Mouse (Mus musculus) spleen, adult 18-20 months (tissue): ENCODE measurements at regions not wholly inside any gene's neighbourhood (a gene's known extent, or its start where the extent isn't known, plus 50 kb on each side); places are given as distances from the start of the nearest gene placed in this dataset.

ENCODE experiments used
- DNase-seq, 2 experiments: peaks; one replicate each; pipeline ENCODE4 v3.0.0; 2022; ENCODE audit warnings: mixed read lengths in 2 of 2

DNA sequence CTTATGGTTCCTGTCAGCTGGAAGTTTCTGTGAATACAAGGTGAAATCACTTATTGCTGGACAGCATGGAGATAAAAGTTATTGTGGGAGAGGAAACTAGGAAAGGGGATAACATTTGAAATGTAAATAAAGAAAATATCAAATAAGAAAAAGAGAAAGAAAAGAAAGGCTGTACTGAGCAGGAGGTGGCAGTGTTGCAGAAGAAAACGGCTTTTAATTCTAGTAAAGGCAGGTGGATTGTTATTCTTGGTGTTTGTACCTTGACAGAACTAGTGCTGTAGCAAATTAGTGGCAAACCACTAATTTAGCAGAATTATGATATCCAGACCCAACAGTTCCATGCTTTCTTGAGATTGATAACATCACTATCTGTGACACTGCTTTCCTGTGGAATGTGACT, 52.6 kb downstream of the Gm10358 start:
- DNase-seq: no peak

DNA sequence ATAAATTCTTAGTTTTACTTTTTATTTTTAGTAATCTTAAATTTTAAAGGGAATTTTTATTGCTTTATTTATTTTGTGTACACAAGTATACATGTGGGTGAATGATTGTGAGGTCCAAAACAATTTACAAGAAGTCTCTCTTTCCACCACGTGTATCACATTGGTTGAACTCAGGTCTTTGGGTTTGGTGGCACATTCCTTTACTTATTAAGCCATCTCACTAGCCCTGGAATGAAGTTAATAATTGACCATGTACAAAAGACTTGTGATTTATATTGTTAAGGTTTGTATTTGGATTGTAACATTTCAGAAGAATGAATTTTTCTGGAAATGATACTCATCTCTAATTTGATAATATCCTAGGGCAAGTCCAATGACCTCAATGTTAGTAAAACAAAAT, 56.2 kb downstream of the Gm10358 start:
- DNase-seq: no peak

DNA sequence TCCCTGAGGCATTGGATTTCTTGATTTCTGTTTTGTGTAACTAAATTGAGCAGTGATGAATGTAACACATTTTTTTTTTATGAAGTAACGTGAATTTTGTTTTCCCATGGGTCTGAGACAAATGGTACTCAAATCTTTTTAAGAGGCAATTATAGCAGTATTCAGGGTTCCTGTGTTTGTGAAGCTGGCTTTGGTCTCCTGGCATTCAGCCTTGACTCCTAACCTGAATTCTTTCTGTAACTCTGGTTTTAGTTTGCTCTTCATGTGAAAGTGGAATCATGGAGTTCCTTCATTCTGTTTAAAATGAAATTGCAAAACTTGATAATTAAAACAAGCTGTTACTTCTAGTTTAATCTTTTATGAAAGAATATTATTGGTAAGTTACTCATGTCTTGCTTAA, 58.3 kb downstream of the Gm10358 start:
- DNase-seq: no peak

DNA sequence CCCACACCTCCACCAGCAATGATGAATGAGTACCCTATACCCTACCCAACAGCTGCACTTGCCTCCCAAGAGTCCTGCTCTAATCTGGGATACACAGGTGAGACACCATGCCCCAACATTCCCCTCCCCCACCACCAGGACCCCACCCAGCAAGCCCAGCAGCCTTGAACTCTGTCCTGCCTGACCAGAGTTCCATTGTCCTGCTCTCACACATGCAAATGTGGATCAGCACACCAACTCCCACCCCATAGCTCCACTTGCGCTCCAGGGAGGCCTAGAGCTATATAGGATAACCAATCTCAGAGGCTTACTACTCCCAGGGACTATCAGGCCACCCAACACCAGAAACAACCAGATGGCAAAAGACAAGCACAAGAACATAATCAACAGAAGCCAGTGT, 85.8 kb downstream of the Gm10358 start:
- DNase-seq: no peak

DNA sequence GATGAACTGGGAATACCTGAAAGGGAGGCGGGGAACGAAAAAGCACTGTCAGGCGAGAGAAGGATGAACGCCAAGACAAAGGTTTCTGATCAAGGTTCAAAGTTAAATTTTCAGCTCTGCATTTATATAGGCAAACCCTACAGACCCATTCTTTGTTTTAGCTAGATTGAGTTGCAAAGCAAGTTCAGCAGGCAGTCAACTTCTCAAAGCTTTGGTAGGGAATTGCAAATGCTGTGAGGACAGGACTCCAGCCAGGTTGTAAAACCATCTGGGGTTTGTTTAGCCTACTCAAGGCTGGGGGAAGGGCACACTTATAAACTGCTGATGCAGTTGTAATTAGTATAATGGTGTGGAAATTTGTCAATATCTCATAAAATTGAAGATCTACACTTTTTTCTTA, 87.9 kb downstream of the Gm10358 start:
- DNase-seq: no peak

DNA sequence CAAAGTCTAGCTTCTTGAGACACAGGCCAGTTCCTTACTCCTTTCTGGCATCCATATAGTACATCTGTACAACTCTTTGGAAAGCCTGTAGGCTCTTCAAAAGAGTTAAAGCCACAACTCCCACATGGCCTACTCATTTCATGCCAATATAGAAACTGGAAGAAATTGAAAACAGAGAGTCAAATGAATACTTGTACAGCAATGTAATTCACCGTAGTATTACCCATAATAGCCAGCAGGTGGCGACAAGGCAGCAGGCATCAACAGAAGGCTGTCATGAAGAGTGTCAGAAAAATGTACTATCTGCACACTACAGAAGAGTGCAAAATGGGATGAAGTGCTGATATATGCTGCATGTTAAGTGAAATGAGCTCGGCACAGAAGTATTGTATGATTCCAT, 90.5 kb downstream of the Gm10358 start:
- DNase-seq: peak in 1 of 2 experiments; percentile 4

DNA sequence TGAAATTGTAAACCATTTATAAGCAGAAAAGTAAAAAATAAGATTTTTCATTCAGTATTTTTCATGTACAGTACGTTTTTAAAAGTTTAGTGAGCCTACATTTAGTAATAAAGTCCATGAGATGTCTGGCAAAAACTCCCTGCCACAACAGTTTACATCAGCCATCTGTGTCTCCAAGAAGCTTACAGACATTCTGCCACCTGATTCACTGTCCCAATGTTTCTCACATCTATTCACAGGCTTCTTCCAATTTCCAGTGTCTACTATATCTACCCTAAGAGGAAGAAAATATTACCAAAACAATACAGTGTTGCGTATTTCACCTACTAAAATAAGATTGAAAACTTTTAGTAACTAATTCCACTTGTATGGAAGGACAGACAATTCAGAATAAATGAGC, 95.7 kb downstream of the Rasd2 start:
- DNase-seq: no peak

DNA sequence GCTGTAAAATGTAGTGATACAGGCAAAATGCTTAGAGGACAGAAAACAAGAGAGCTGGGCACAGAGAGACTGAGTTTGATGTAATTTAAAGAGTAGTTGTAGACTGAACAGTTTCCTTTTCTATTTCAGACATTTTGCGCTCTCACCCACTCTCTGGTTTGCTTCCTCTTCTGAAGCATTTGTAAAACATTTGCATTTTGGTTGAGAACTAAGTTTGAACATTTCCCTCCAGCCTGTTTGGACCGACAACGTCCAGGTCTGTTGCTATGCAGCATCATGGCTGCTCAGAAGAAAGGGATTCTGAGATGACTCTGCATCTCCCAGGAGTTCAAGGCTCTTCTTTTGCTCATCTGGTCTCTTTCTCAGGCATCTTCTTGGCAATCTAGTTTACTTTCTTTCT, 78.2 kb downstream of the Rasd2 start:
- no peak for DNase-seq

DNA sequence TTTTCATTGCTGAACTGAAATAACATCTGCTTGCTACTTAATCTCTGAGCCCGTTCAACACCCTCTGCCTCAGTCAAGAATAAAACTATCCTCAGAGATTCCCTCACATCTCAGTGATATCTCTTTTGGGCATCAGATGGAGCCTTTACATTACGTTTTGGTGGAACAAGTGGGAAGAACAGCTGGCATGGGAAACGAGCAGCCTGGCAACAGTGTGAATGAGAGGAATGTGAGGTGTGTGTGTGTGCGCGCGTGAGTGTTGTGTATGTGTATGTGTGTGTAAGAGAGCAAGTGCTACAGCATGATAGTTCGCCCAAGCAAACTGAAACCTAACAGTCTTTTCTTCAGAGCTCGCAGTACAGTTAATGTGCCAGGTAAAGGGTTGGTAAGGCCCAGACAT, 76.2 kb downstream of the Rasd2 start:
- no peak for DNase-seq
